Mouse (Mus musculus) kidney, adult 11 months (tissue): ENCODE measurements around the gene Atp11b.
A peak's percentile ranks its signal among the peaks of the same experiment; 100 is the strongest.

Experiments used
- DNase-seq: peaks from one replicate; pipeline ENCODE4 v3.0.0; 2022

The Atp11b gene

DNA sequence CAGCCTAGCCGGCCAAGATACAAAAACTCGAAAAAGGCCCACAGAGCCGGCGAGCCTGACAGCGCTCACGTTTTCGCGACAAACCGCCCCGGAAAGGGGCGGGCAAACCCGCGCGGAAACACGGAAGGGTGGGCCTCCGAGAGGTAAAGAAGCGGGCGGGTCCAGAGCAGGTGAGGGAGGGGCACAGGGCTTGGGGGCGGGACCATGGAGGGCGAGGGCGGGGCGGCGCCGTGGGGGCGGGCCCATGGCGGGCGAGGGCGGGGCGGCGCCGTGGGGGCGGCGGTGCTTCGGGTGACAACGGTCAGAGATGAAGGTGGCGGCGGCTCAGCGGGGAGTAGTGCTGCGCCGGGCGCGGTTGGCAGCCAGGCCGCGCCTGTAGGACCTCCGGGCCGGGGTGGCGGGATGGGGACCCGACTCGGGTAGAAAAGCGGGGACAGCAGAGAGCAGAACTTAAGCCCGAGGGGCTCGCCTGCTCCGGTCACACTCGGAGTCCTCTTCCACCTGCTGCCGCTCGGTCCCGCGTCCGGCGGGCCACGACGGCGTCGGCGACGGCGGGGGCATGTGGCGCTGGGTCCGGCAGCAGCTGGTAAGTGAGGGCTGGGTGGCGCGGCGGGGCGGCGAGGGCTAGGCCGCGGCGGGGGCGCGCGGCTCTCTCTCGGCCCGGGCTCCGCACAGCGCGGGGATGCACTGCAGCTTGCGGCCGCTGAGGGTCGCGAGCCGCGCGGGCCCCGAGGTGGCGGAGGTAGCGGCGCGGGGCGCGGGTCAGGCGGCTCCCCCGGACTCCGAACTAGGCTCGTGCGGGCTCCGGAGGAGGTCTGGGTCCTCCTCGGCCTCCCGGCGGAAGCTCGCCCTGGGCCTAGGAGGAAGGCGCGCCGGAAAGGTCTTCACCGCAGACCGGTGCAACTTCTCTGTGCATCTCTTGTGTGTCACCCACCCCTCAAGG lies at the start of gene Atp11b:
Gene Atp11b (plus strand): TSS at position 282 of the 943 bp plus-strand sequence.
- DNase-seq = peak; percentile 80

DNA sequence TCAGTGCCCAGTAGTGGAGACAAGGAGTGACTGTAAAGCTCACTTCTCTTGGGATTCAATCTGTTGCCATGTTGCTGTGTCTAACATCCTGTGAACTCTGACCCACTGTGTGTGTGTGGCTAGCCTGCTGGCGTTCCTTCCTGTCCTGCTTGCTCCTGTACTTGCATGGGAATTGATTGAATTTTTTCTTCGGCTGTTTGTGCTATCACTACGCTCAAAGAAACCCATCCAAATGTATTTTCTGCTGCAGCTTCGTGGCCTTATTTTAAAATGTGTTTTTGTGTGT lies 49.6 kb upstream of the Atp11b start:
- no peak for DNase-seq

DNA sequence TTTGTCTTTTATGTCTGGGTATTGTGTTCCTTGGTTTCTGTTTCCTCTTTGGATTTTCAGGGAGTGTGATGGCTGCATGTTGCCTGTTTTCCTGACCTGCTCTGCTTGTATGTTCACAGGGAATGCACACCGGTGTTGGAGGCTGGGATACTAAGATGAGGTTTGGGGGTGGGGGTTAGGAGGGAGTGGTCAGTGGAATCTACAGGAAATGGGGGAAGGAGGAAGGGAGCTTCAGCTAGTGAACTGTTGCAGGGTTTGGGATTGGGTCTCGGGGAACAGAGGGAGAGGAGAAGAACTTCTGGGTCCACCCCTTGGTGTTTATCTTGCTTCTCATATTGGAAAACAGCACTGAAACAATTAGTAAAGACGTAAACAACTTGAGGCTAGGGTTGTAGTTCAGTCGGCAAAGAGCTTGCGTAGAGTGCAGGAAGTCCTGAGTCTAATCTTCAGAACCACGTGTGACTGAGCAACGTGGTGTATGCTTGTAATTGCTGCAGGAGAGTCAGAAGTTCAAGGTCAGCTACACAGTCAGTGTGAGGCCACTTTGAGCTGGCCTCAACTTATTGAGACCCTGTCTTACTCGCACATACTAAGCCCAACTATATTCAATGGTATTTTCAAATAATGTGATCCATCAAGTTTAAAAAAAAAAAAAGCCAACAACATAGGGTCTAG lies 34.2 kb upstream of the Atp11b start:
- no peak for DNase-seq

DNA sequence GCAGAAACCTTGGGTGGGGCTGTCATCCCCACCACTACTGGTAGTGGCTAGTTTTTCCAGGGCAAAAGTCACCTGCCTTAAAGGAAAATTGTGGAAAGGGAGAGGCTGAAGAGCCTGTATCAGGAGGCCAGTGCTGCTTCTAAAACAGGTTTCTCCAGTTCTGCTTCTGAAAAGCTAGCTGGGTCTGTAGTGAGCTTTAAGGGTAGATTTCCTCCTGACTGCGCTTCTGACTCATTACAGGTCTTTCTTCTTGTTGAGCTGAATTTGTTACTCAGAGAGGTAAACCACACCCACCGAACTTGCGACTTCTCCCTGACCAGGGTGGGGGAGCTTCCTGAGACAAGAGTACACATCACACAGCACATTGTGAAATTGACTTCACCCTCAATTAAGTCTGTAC lies 33.1 kb upstream of the Atp11b start:
- DNase-seq = no peak

DNA sequence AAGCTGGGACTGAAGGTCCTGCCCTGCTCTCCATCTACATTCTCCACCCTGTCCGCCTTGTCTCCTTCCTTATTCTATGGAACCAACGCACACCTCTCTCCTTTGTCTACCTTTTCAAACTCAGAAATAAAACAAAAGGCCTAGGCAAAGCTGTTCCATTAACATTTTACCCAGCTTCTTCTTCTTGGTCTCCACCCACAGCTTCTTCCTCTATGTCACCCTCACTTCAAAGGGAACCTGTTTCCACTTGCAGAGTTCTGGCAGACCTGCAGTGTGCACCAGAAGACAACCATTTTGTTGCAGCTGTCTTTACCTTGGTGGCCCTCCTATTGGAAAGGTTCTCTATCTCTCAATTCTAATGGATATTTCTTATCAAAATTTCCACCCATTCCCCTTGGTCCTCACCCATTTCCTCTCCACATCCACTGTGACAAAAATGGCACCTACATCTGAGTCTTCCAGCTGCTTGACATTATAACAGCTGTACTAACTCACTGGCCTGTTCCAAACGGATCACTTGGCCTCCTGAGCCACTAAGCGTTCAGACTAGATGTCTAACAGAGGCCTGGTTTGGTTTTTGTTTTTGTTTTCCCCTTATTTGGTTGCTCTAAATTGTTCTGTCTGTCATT lies 32.0 kb upstream of the Atp11b start:
- DNase-seq = no peak

DNA sequence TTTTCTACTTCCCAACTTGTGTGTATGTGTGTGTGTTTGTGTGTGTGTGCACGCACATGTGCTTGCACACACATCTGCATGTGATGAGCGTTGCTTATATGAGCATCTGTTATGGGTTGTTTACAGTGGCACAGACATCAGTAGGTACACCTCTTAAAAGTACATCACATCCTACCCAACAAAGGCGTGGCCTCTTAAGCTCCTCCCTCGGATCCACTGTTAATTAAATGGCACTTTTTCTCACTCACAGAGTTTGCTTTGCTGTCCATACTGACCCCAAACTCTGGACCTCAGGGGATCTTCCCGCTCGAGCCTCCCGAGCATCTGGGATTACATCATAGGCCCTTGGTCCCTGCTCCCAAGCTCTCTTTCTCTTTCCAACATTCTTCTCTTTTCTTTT lies 31.1 kb upstream of the Atp11b start:
- no peak for DNase-seq

DNA sequence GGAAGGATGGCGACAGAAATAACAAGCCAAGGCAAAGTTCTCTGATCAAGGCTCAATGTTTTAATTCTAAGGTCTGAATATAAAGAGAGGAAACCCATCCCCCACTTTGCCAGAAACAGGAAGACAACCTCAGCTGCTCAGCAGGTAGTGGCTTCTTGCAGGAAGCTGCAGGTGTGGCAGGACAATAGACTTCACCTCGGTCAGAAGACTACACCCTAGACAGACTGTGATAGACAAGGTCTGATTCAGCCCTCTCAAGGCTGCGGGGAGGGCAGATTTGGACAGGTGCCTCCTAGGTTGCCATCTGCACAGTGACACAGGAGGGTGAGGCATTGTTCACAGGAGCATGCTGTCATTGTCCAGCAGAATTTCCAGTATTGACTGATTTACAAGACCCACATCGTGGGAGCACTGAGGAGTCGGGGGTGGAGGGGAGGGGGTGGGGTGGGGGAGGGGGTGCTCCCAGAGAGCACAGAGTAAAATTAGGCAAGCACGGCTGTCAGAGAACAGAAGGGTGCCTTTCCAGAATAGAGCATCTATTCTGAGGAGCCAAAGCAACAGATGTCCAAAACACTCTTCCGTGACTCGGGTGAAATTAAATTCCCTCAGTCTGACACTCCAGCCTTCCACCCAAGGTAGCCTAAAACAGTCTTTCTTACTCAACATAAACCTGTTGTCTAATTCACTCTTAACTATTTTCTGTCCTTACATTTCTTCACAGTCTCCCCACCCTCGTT lies 30.2 kb upstream of the Atp11b start:
- DNase-seq = no peak

DNA sequence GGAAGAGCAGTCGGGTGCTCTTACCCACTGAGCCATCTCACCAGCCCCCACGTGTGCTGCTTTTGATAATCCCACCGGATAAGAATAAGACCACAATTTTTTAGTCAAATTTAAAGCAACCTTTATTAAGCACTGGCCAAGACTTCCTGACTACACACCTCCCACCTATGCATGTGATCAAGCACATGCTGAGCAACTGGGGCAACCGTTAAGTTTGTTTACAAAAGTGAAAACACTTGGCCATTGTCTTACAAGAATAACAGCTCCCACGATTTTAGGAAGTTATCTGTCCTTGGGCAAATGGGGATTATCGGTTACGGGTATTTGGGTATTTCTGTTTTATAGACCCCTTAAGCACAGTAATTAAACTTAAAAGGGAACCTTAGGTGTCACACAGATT lies 28.8 kb upstream of the Atp11b start:
- DNase-seq = no peak

DNA sequence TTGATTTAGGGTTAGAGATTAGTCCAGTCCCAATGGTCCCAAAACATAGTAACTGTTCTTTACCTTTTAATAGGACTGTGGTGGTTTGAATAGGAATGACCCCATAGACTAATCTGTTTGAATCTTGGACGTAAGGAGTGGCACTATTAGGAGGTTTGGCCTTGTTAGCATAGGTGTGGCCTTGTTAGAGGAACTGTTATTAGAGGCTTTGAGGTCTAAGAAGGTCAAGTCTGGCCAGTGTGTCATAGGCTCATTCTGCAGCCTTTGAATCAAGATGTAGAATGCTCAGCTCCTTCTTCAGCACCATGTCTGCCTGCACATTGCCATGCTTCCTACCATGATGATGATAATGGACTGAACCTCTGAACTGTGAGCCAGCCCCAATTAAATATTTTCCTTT lies 27.0 kb upstream of the Atp11b start:
- no peak for DNase-seq

DNA sequence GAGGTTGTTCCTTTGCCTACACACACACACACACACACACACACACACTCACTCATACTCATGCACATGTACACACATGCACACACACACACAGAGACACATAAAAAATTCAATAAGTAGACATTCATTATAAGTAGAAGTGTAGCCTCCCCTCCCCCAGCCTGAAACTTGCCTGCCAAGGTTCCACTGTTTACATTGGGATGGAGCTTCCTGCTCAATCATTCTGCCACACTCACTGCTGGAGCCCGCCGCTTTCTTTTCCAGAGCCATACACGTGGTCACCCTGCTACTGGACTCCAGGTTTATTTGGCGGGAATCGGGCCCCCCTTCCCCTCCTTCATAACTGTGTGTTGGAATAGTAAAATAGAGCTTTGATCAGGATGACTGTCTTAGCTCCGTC lies 24.4 kb upstream of the Atp11b start:
- no peak for DNase-seq

DNA sequence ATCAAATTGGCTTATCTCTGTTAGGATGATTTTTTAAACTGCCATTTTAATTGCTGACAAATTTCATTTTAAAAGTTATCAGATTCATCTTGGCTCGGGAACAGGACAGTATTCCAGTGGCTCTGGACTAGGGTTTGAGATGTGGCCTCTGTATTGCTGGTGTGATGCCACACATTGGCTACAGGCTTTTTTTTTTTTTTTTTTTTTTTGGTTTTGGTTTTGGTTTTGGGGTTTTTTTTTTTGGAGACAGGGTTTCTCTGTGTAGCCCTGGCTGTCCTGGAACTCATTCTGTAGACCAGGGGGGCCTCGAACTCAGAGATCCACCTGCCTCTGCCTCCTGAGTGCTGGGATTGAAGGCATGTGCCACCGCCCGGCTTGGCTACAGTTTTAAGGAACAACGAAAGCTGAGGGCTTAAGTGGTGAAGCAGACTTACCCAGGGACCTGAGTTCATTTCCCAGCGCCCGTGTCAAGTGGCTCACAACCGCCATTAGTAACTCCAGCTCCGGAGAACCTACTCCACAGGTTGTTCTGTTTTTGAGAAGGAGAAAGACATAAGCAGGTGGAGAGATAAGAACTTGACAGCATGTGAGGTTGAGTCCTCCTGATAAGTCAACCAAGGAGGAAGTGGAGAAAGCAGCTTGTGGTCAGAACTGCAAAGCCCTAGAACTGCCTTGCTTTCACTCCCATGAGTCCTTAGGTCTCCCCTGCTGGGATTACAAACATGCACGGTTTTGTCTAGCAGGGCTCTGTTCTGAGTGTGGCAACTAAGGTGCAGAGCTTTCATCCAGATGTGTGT lies 21.7 kb upstream of the Atp11b start:
- DNase-seq = no peak

DNA sequence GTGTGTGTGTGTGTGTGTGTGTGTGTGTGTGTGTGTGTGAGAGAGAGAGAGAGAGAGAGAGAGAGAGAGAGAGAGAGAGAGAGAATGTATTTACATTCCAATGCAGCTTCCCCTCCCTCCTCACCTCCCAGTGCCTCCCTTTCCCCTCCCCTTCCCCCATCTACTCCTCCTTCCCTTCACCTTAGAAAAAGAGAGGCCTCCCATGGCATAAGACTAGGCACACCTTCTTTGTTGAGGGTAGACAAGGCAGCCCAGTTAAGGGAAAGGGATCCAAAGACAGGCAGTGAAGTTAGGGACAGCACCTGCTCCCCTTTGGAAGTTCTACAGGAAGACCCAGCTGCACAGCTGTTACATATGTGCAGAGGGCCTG lies 21.1 kb upstream of the Atp11b start:
- no peak for DNase-seq

DNA sequence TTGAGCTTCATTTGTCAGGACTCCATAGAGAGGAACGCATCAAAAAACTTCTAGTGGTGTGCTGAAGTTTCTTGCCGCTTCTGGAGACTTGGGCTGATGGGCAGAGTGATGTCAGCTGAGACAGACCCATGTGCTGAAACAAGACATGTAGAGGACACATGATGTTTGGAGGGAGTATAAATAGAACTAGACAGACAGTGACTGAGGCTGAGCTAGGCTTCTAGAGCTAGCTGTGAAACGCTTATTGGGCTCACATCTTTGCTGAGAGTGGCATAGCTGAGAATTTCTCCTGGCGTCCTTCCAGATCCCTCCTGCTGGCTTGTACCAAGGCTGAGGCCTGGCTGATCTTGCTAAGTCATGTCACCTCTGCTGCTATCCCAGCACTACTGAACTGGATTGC lies 19.4 kb upstream of the Atp11b start:
- no peak for DNase-seq

DNA sequence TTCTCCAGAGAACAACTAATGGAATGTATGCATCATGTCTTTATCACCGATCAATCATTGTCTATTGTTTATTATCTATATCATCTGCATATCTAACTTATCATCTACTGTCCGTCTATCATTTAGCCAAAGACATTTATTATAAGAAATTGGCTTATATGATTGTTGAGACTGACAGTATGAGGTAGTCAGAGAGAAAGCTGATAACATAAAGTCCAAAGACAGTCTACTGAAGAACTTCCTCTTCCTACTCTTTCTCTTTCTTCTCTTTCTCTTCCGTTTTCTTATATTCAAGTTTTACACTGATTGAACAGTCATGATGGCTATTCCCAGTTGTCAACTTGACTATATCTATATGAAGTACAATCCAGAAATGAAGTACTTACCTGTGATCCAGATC lies 15.8 kb upstream of the Atp11b start:
- no peak for DNase-seq

DNA sequence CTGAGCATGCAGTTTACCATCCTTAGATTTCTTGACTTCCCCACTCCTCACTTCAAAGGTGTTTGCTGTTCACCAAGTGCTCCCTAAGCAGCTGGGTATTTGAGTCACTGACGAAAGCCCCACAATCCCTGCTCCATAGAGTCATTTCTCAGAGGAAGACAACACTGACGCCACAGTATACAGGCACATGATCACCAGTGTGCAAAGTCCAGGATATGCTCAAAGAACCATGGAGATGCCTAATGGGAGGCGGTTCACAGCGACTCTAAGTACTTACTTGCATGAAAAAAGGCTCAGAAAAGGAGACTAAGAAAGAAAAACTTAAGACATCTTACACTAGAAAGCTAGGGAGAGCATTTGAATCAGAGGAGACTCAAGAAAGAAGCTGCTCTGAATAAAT lies 8.9 kb upstream of the Atp11b start:
- DNase-seq = peak; percentile 42

DNA sequence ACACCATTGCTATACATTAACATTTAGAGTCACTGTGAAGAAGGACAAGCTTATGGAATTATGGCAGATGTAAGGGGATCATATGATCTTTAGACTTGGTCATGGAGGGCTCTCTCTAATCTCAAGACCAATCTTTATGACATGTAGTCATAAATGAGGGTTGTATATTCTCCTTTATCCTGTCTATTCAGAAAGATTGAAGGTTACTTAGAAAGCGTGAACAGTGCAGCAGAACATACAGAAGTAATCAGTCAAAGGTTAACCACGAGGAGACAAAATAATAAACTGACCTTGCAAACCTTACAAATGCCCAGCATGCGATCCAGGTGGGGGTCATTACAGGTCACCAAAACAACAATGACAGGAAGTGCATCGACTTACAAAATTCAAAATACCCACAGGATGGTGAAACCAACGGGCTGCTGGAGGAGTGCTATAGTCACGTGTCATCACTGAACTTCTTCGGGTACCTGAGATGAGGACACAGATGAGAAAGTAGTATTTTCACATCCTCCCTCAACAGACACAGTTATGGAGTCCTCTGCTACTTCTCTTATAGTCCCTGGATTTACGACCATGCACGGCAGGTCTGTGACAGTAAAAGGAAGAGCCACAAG lies 7.0 kb upstream of the Atp11b start:
- no peak for DNase-seq

DNA sequence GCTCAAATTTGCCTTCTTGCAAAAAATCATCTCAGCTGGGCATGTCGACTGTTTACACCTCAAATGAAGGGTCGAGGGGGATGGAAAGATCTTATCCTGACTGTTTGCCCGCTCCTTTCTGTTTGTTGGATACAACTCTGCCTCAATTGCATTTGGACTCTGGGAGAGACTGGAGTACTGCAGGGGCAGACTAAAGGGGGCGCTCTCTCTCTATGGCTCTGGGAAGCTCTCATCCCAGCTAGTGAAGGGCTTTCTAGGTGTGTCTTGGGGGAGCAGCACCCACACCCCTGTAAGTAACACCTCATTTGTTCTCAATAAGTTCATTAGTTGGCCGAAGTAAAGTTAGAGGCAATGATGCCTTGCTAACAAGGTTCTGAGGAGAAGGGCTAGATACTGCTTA lies 3.6 kb upstream of the Atp11b start:
- no peak for DNase-seq

DNA sequence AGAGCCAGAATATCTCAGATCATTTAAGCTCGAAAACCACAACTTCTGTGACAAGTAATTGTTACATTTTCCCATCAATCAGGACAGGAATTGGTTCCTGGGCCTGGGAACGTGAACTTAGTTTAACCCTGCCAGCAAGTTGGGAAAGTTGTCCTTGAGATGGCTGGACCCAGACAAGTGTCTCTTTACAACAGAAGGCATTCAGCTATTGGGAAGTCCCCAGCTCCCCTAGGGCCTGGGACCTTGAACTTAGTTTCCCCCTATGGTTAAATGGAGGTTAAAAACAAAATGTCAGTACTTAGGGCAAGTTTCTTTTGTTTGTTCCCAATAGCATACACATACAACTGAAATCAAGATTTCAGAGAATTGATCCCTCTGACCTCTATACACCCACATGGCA lies 2.2 kb upstream of the Atp11b start:
- no peak for DNase-seq

DNA sequence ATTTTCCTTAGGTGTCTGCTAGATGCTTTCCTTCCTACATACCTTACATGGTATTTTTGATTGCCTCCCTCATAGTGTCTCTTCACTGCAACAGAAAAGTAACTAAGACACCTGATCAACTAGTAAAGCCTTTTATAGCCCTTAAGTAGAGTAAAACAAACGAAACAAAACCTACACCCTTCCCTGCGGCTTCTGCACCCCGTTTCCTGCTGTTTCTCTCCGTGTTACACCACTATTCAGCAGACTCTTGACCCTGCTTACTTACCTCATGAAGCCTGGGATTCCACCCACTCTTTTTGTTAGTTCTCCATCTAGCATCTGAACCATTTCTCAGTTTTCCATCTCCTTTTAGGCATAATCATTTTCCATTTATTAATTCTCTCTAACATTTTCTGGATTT lies 8.8 kb downstream of the Atp11b start:
- no peak for DNase-seq

DNA sequence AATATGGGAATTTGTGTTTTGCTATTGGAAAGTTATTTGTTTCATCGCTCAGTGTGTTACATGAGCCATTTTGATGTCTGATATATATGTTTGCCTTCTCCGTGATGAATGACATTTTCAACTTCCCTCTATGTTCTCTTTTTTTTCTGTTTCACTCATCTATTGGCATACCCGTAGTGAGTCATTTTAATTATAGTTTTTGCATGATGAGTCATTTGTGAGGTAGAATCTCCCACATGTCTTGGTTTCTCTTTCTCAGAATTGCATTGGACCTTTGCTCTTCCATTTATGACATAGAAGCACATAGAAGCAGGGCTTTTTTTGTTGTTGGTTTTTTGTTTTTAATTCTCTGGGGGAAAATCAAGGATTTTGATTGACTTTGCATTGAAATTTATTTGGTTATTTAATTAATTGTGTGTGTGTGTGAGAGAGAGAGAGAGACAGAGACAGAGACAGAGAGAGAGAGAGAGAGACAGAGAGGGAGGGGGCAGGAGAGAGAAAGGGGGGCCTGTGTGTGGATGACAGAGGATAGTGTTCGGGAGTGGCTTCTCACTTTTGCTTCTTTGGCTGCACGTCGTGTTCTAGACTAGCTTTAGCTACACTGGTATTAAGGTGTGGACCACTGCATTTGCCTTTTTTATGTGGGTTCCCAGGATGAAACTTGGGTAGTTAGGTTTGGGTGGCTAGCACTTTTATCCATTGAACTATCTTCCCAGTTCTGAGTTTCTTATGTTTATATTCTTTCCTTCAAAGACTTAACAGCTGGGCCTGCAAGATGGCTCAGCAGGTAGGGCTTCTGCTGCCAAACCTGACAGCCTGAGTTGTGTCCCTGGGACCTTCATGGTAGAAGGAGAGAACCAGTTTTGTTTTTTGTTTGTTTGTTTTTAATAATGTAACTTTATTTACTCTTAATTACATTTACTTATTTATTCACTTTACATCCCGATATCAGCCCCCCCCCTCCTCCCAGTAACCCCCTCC lies 11.0 kb downstream of the Atp11b start:
- DNase-seq = no peak

DNA sequence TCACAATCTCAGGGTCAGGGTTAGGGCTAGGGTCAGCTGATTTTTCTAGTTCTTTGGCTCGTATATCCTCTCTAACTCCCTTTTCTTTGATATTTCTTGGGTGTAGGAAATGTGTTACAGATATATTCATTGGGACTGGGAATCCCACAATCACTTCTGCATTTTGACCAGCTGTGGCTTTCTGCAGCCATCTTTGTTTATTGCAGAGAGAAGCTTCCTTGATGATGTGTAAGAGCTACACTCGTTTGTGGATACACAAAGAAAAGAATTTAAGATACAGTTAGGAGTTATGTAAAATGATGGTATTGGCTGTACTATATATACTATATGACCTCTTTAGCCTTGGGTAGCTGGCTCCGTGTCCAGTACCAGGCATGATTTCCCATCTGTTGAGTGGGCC lies 25.8 kb downstream of the Atp11b start:
- no peak for DNase-seq
